Mouse (Mus musculus) gastrocnemius, postnatal 25 days (tissue): ENCODE data around the gene Zfp945. TPM values are rescaled to one million over a fixed set of nuclear protein-coding genes. Genes with fewer than 3 reads are reported as not detected.
"Not testable (repeated sequence)": the region's sequence is repeated elsewhere in the genome, so short reads cannot be mapped to it uniquely, and the experiment has no call there.

ENCODE experiments used
- DNase-seq: peaks from one replicate; pipeline ENCODE4 v3.0.0; 2022
- long read RNA-seq, 2 experiments: library from polyadenylated mRNA; stranded (forward); transcript quantifications; one replicate each; pipeline ENCODE4 v2.0.0; 2021
- total RNA-seq, 2 experiments: library from RNA; stranded (reverse); gene quantifications; 1 replicate in 1 of 2; 2 replicates in 1 of 2; pipeline ENCODE4 v1.2.3; 2021

Gene Zfp945
- 1 to 10 TPM; 2.6 to 2.7 TPM for total RNA-seq
- long read RNA-seq, experiment 1, full-length matches to known transcripts = 2 of 5 reads
- long read RNA-seq, experiment 1, partial matches to known transcripts = 2 of 5 reads
- long read RNA-seq, experiment 1, other reads (novel, unspliced or antisense) = 1 of 5 reads
- long read RNA-seq, experiment 2, full-length matches to known transcripts = 1 of 2 reads
- long read RNA-seq, experiment 2, partial matches to known transcripts = 0 of 2 reads
- long read RNA-seq, experiment 2, other reads (novel, unspliced or antisense) = 1 of 2 reads

DNA sequence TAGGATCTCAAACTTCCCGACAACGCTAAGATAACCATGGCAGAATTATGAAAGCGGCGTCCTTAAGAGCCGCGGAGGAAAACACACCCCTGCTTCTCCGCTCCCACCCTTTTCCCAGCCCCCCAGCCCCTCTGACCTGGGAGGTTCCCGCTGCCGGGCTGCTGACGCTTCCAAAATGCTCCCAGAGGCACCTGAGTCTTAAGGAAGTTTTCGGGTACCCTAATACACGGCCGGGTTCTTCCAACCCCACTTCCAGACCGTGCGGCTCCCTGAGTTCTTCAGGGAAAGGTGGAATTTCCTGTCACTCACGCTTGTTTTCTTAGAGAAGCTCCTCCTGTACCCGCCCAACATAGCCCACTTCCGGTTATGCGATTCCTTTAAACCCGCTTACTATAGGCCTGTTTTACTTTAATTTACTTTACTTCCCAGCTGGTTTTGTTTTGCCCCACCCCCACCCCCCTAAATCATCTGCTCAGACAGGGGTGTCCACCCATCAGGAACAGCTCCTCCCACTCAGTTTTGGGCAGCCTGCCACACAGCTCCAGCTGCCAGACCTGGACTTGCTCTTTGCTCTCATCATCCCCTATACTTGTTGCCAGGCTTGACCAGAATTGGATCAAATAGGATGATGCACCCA is at the start of gene Zfp945:
TSS of gene Zfp945 (minus strand) at position 290 of the 637 bp plus-strand sequence.
- DNase-seq = peak; percentile 67

DNA sequence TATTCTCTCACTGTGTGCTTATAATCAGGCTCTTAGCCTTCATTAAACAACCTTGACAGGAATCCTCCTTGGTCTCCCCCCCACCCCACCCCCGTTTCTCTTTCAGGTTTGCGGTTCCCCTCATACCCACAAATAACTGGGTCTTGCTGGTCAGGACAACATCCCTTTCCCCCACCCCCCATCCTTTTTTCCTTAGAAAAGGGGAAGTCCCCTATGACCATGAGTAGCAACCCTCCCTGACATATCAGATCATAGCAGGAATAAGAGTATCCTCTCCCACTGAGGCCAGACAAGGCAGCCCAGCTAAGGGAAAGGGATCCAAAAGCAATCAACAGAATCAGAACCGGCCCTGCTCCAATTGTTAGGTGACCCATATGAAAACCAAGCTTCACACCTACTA is 21.4 kb upstream of the Zfp945 start:
- no peak for DNase-seq

DNA sequence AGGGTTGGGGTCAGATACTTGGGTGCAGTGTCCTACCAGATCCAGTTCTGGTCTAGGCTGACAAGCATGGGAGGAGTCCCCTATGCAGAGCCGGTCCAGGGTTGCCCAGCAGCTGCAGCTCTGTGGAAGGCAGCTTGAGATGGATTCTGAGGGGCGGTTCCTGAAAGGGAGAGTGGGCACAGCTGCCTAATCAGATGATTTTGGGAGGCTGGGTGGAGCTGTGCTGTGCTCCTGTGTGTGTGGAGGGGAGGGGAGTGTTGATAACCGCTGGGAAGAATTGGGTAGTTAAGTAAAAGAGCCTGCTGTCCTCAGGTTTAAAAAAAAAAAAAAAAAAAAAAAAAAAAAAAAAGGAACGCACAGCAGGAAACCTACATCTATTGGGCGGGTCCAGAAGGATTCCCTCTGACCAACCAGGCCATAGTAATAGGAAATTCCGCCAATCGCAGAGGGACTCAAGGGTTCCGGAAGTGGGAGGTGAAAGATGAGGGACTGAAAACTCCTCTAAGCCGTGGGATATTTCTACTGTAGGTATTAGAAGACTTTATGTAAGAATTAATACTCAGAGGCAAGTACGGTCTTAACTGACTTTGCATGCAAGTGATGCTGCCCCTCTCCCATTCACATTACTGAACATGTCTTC is 17.2 kb upstream of the Zfp945 start:
- no peak for DNase-seq

GRCm38 (mm10) chr17:22877427-22878307 is 10.7 kb upstream of the Zfp945 start:
- no peak for DNase-seq

DNA sequence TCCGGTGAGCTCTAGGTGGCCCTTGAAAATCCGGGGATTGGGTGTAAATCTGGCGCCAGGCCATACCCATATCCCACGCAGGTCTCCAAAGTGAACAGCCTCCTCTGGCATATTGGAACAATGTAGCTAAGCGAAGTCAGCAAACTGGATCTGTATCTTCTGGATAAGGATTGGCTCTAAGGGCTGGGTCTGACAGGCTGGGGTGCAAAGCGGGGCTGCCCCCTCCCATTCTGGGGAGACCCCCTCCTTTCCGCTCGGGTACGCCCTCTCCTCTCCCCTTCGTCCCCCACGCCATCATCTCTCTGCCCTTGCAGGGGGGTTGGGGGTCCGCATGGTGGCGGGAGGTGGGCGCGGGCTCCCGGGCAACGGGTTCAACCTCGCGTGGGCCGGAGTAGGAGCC is 9.4 kb upstream of the Zfp945 start:
- DNase-seq = no peak

GRCm38 (mm10) chr17:22875549-22875948 is 8.6 kb upstream of the Zfp945 start:
- not testable (repeated sequence) for DNase-seq

- DNase-seq = no peak
Observed at GRCm38 (mm10) chr17:22866421-22866844, 501 bp downstream of the Zfp945 start.

- DNase-seq = no peak
Observed at GRCm38 (mm10) chr17:22821166-22821565, 45.8 kb downstream of the Zfp945 start.

DNA sequence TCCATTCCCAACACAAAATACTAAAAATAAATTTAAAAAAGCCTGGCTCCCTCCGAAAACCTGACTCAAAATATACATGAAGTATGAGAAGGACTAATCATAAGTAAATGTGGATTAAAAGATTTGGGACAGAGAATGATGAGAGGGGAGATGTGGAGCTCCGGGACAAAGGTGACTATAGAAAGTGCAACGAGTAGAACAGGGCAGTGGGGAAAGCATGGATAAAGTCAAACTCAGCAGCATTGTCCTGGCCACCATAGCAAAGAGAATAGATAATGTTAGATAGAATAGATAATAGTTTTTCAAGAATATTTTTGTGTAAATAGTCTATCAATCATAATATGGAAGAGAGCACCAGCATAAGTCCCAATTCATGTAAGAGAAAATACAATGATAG is 48.7 kb downstream of the Zfp945 start:
- DNase-seq = no peak

DNA sequence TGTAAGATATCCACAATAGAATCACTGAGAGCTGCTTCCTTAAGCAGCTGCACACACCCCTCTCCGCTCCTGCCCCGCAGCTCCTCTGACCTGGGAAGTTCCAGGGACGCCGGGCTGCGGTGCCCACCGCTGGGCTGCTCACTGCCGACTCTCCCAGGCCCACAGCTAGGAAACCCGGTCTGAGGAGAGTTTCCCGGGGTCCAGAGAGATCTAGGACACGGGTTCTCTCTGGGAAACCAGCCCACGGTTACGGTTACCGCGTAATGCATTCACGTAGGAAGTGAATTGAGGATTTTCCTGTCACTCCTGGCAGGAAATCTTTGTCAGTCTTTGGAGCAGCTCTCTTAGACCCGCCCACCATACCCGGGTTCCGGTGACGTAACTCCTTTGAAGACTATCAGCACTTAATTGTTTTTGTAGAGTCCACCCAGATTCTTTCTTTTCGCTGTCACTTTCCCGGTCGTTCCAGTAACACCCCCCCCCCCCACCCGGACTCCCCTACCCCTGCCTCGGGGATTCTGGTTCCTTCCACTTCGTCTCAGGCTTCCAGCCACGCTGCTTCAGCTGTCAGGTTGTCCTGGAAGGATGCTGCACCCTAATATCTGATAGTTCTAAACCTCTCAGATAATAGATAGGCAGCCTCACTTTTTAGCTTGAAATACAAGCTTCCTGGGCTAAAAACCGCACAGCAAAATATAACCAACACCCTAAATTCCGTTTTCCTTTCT is 49.3 kb downstream of the Zfp945 start:
- DNase-seq = peak; percentile 56

- DNase-seq = no peak
Observed at GRCm38 (mm10) chr17:22799707-22800106, 67.2 kb downstream of the Zfp945 start.

Other genes with a start within 250 kb of the Zfp945 start
- gene Vmn2r113, start 75.8 kb upstream of the Zfp945 start, total RNA-seq = not detected
- gene Vmn2r-ps130, start 194.0 kb upstream of the Zfp945 start, total RNA-seq = not detected